Mouse (Mus musculus): ENCODE measurements at regions not wholly inside any gene's neighbourhood (a gene's known extent, or its start where the extent isn't known, plus 50 kb on each side); places are given as distances from the start of the nearest gene placed in this dataset.

DNA sequence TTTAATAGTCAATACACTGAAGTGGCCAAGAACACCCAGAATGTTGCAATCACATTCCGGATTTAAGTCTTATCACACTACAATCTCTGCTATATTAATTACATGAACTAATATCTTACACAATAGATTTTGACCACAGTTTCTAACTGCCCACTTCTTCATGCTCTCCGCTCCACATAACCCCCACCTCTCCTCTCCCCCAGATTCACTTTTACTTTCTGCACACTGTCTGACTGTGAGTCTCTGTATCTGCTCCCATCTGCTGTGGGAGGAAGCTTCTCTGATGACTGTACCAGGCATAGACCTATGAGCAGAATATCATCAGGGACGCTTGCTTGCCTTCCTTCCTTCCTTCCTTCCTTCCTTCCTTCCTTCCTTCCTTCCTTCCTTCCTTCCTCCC is 636.5 kb downstream of the Stpg2 start:
- Histone ChIP-seq H3K9ac (ENCODE audit: insufficient read depth, low read depth) (no peak overlapping the region), H3K27ac (ENCODE audit: insufficient read depth, low read depth) (no peak overlapping the region), H3K36me3 (replicated peaks in 1 of 2; ENCODE audit: control insufficient read depth in 1 of 2, insufficient read depth in 1 of 2, low read length in 1 of 2) (no peaks in the 10 kb centered on the region), H3K9me3 (replicated peaks; ENCODE audit: low read length) (no peaks in the 10 kb centered on the region), H3K79me2 (replicated peaks; ENCODE audit: control insufficient read depth, extremely low read depth, insufficient read depth, poor library complexity, severe bottlenecking) (no peaks in the 10 kb centered on the region), H3K4me3 (replicated peaks in 1 of 3; ENCODE audit: low read depth in 2 of 3, low read length in 2 of 3, poor library complexity in 1 of 3) (no peak overlapping the region), H3K27me3 (replicated peaks) (no peaks in the 10 kb centered on the region), H3K4me2 (ENCODE audit: insufficient read depth, low read depth, poor library complexity, severe bottlenecking) (no peak overlapping the region), H3K4me1 (ENCODE audit: control insufficient read depth in 1 of 2, insufficient read depth in 2 of 2) (peaks cover 0 to 3% of the 10 kb centered on the region in 2 experiments; a peak in 1 of 4 replicates)
- TF ChIP-seq SMC3 (IDR thresholded peaks at IDR 0.05; ENCODE audit: low read depth, low read length) (no peak), UBTF (IDR thresholded peaks at IDR 0.05; ENCODE audit: low read depth, low read length) (no peak), E2F4 (IDR thresholded peaks at IDR 0.05; ENCODE audit: insufficient replicate concordance, low read depth, low read length) (no peak), POLR2A (IDR thresholded peaks at IDR 0.05; ENCODE audit: low read depth, low read length) (no peak), EP300 (IDR thresholded peaks at IDR 0.05; ENCODE audit: low read length) (no peak), MAZ (IDR thresholded peaks at IDR 0.05; ENCODE audit: low read depth, low read length) (no peak), ZKSCAN1 (IDR thresholded peaks at IDR 0.05; ENCODE audit: borderline replicate concordance, low read depth, low read length) (no peak), KAT2A (IDR thresholded peaks at IDR 0.05; ENCODE audit: insufficient replicate concordance, low read length) (no peak), ETS1 (conservative IDR thresholded peaks at IDR 0.05; ENCODE audit: low read depth, low read length) (no peak), PAX5 (IDR thresholded peaks at IDR 0.05; ENCODE audit: low read length) (no peak), MAX (IDR thresholded peaks at IDR 0.05; ENCODE audit: low read length) (no peak), SIN3A (IDR thresholded peaks at IDR 0.05; ENCODE audit: low read length) (no peak), ELF1 (IDR thresholded peaks at IDR 0.05; ENCODE audit: low read depth, low read length) (no peak), POLR2AphosphoS2 (IDR thresholded peaks at IDR 0.05; ENCODE audit: low read depth, low read length) (no peak), JUN (IDR thresholded peaks at IDR 0.05; ENCODE audit: insufficient read depth, low read depth, low read length) (no peak), RAD21 (IDR thresholded peaks at IDR 0.05; ENCODE audit: low read depth, low read length) (no peak), USF1 (IDR thresholded peaks at IDR 0.05; ENCODE audit: low read depth, low read length) (no peak)
- dilution Hi-C loops (cut with MboI; ENCODE audit: extremely low pct_ligation_motif_present, extremely low pct_unique_long_range_greater_than_20kb, low sequenced_read_pairs) (no loop called here), in situ Hi-C loops (cut with MboI; ENCODE audit: low pct_ligation_motif_present, low pct_unique_long_range_greater_than_20kb, low sequenced_read_pairs) (no loop called here)
- no peak for DNase-seq (ENCODE audit: extremely low read depth)

- no peak for DNase-seq (ENCODE audit: extremely low read depth)
- in situ Hi-C loops (cut with MboI; ENCODE audit: low pct_ligation_motif_present, low pct_unique_long_range_greater_than_20kb, low sequenced_read_pairs) (no loop called here), dilution Hi-C loops (cut with MboI; ENCODE audit: extremely low pct_ligation_motif_present, extremely low pct_unique_long_range_greater_than_20kb, low sequenced_read_pairs) (no loop called here)
- H3K27me3 ChIP-seq (replicated peaks) = no peaks in the 10 kb centered on the region
- H3K36me3 ChIP-seq (replicated peaks in 1 of 2; ENCODE audit: control insufficient read depth in 1 of 2, insufficient read depth in 1 of 2, low read length in 1 of 2) = no peaks in the 10 kb centered on the region
- no peak overlapping the region for H3K27ac ChIP-seq (ENCODE audit: insufficient read depth, low read depth)
- H3K4me1 ChIP-seq (ENCODE audit: control insufficient read depth in 1 of 2, insufficient read depth in 2 of 2) = no peaks in the 10 kb centered on the region
- no peaks in the 10 kb centered on the region for H3K79me2 ChIP-seq (replicated peaks; ENCODE audit: control insufficient read depth, extremely low read depth, insufficient read depth, poor library complexity, severe bottlenecking)
- no peak overlapping the region for H3K4me2 ChIP-seq (ENCODE audit: insufficient read depth, low read depth, poor library complexity, severe bottlenecking)
- no peak overlapping the region for H3K4me3 ChIP-seq (replicated peaks in 1 of 3; ENCODE audit: low read depth in 2 of 3, low read length in 2 of 3, poor library complexity in 1 of 3)
- TF ChIP-seq EP300 (IDR thresholded peaks at IDR 0.05; ENCODE audit: low read length) (no peak), RCOR1 (conservative IDR thresholded peaks at IDR 0.05; ENCODE audit: low read depth, low read length) (no peak), POLR2AphosphoS2 (IDR thresholded peaks at IDR 0.05; ENCODE audit: low read depth, low read length) (no peak), SMC3 (IDR thresholded peaks at IDR 0.05; ENCODE audit: low read depth, low read length) (no peak), POLR2A (IDR thresholded peaks at IDR 0.05; ENCODE audit: low read depth, low read length) (no peak), UBTF (IDR thresholded peaks at IDR 0.05; ENCODE audit: low read depth, low read length) (no peak), PAX5 (IDR thresholded peaks at IDR 0.05; ENCODE audit: low read length) (no peak), NRF1 (IDR thresholded peaks at IDR 0.05; ENCODE audit: low read depth, low read length) (no peak), USF1 (IDR thresholded peaks at IDR 0.05; ENCODE audit: low read depth, low read length) (no peak), NELFE (IDR thresholded peaks at IDR 0.05; ENCODE audit: low read depth, low read length) (no peak), MEF2A (IDR thresholded peaks at IDR 0.05; ENCODE audit: borderline replicate concordance, low read depth, low read length) (no peak), KAT2A (IDR thresholded peaks at IDR 0.05; ENCODE audit: insufficient replicate concordance, low read length) (no peak)
- H3K9ac ChIP-seq (ENCODE audit: insufficient read depth, low read depth) = no peak overlapping the region
- H3K9me3 ChIP-seq (replicated peaks; ENCODE audit: low read length) = no peaks in the 10 kb centered on the region
Observed at GRCm38 (mm10) chr3:139842988-139843605, 637.6 kb downstream of the Stpg2 start.

All from CH12.LX (cell line).